Mouse (Mus musculus) kidney, postnatal 14 days (tissue): ENCODE measurements at regions not wholly inside any gene's neighbourhood (a gene's known extent, or its start where the extent isn't known, plus 50 kb on each side); places are given as distances from the start of the nearest gene placed in this dataset.

Source experiments
- DNase-seq: peaks from one replicate; pipeline ENCODE4 v3.0.0; 2022; ENCODE audit warnings: mixed read lengths

DNA sequence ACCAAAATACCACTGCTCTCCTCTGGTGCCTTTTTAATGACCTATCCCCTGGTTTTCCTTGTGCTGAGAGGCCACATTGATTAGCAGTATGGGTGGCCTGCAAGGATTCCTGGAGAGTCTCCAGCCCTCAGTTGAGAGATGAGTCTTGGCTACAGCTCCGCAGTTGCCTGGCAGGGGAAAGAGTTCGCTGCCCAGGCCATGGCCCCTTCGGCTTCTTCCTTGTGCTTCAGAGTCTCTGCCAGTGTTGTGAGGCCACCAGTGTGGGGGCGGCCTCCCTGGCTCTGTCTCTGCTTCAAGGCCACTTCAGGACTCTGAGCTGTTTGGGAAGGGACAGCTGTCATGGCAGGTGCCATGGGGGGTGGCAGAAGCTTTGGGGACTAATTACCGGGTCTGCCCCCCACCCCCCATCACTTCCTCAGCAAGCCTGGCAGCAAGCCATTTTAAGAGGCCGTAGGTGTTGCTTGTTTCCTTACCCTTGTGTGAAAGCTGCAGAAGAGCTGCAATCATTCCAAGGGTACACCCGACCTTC is 85.8 kb upstream of the Gria1 start:
- no peak for DNase-seq

DNA sequence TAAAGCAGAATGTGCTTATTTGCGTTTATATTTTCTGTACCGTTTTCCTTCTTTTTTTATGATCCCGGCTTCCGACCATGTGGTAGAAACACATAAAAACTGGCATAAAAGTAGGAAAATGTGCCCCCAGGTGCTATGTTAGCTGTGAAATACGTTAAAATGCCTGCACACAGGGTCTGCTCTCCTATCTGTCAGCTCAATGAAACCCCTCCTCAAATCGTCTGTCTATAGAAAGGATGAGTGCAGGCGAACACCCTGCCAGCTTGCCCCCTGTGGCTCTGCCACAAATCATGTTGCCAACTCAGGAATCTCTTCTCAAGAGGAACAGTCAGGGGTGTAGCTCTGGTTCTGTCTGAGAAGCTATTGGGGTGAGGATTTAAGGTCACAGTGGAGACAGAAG is 78.4 kb upstream of the Gria1 start:
- DNase-seq: no peak

DNA sequence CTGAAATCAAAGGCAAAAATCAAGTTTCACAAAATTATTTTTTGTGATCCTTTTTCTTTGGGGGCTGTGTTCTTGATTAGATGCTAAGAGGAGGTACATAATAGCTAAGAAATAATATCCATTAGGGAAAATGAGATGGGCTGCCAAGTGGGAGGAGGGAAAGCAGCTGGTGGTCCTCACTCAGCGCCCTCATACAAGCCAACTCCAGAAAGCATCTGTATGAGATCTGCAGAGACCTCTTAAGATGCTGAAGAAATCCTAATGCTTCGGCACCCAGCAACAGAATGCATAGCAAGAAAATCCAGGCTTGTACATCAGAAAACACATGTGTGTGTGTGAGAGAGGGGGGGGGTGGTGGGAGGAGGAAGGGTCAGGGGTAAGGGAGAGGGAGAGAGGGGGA is 58.8 kb upstream of the Gria1 start:
- no peak for DNase-seq

DNA sequence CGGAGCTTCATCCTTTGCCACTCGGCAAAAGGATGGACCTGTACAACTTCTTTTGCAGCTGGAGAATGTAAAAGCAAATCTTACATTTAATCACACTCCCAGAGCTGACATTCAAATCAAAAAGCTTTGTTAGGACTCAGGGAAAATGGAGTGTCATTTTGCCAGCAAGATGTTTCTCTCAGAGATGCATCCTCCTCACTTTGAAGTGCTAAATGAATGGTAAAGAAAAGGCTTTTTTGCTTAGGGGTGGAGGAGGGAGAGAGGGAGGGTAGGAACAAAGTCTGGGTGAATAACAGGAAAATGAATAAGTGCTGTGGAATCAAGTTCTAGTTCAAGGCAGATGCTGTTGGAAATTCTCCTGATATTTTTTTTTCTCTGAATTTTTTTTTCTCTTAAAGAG is 53.4 kb upstream of the Gria1 start:
- DNase-seq: no peak
